Mouse (Mus musculus) heart, postnatal 0 days (tissue): ENCODE data around the gene Atf6b.

Experiments used
- CTCF ChIP-seq: IDR thresholded peaks from 2 replicates; pipeline ENCODE4 v1.5.1; 2016; ENCODE audit warnings: antibody characterized with exemption, control low read depth, low read depth
- EP300 ChIP-seq: IDR thresholded peaks from 2 replicates; pipeline ENCODE4 v1.6.1; 2016; ENCODE audit warnings: antibody characterized with exemption, low read depth

DNA sequence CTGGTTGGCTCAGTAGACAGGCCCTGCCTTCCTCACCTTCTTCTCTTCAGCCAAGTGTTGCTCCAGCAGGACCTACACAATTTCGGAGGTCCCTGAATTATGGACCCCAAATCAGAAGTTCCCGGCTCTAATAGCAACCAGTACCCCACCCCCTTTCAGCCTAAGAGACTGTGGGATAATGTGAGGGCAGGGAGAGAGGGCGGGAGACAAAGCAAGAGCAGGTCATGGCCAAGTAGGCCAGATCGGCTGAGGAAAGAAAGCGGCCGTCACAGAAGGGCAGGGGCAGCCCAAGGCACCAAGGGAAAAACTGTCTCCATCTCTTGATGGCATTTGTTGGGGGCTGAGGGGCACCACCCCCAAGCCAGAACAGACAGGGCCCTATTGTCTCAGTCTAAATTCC lies 31.1 kb upstream of the Atf6b start, which contains the start of gene Egfl8:
- TF ChIP-seq CTCF (no peak), EP300 (no peak)
